Mouse (Mus musculus) neural tube, embryonic 11.5 days (tissue): Measurements from ENCODE around the gene Far1. TPM values are rescaled to one million over a fixed set of nuclear protein-coding genes. Genes with fewer than 3 reads are reported as not detected.

Experiments used
- ATAC-seq: fragments of 200-750 bp; cut with Nextera tagmentation; 2 replicates; pipeline ENCODE4 v1.8.0; 2017; ENCODE audit warnings: moderate number of reproducible peaks, mild to moderate bottlenecking, moderate TSS enrichment, moderate library complexity; ENCODE audit not compliant: insufficient read depth, low FRiP score, low TSS enrichment
- DNase-seq: peaks from one replicate; pipeline ENCODE4 v3.0.0-alpha.2; 2015; ENCODE audit warnings: low spot score
- H3K27ac ChIP-seq: fragments of 300-500 bp; sonication (generic); 2 replicates; pipeline ENCODE4 v1.5.1; 2014; ENCODE audit warnings: low read depth, mild to moderate bottlenecking, low read length
- H3K27me3 ChIP-seq: fragments of 300-500 bp; sonication (generic); 2 replicates; pipeline ENCODE4 v1.6.1; 2014; ENCODE audit warnings: mild to moderate bottlenecking, low read length, mixed read lengths; ENCODE audit not compliant: control insufficient read depth, insufficient read depth
- H3K36me3 ChIP-seq: fragments of 300-500 bp; sonication (generic); 2 replicates; pipeline ENCODE4 v1.6.1; 2014; ENCODE audit warnings: mild to moderate bottlenecking, low read length, moderate library complexity, mixed read lengths; ENCODE audit not compliant: control insufficient read depth, insufficient read depth
- H3K4me1 ChIP-seq: fragments of 300-500 bp; sonication (generic); 2 replicates; pipeline ENCODE4 v1.6.1; 2014; ENCODE audit warnings: low read length, mixed read lengths; ENCODE audit not compliant: control insufficient read depth, insufficient read depth
- H3K4me2 ChIP-seq: fragments of 300-500 bp; sonication (generic); 2 replicates; pipeline ENCODE4 v1.6.1; 2014; ENCODE audit warnings: low read depth, mild to moderate bottlenecking, moderate library complexity
- H3K4me3 ChIP-seq: fragments of 300-500 bp; sonication (generic); 2 replicates; pipeline ENCODE4 v1.5.1; 2014; ENCODE audit warnings: low read depth, low read length
- H3K9ac ChIP-seq: fragments of 300-500 bp; sonication (generic); 2 replicates; pipeline ENCODE4 v1.6.1; 2014; ENCODE audit warnings: mild to moderate bottlenecking, low read length
- H3K9me3 ChIP-seq: fragments of 300-500 bp; sonication (generic); 2 replicates; pipeline ENCODE4 v1.6.1; 2016; ENCODE audit warnings: low read length; ENCODE audit not compliant: control insufficient read depth
- WGBS: fragments of 180-500 bp; shearing (Covaris S2); extraction: QIAGEN DNeasy Blood & Tissue Kit; methylation state at CpG from one replicate; pipeline ENCODE4 v1.1.7; 2014; 5-methylcytosine and 5-hydroxymethylcytosine counted together
- polyA plus RNA-seq: library from polyadenylated mRNA; unstranded; fragments of >200 nt; fragmentation: Nextera tagmentation; extraction: Ambion mirVana; gene quantifications from 2 replicates; pipeline ENCODE4 v1.2.1, GENCODE M21; 2014

Gene Far1
- polyA plus RNA-seq, 1 experiment from 2014 or later = 94.2 TPM

DNA sequence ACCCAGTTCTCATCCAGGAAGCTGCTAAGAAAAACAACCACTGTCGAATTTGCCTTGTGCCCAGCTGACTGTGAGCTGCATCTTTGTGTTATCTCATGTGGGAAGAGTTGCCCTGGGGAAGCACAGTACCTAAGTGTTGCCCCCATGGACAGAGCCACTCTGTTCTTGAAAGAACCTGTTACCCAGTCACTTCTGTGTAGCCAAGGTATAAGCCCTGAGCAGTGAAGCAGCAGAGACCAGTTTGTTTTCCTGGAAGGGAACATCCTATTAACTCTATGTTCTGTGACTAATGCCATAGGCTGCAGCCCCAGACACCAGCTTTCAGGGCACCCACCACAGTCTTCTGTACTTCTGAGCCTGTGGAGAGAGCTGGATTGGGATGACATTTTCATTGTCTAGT, 76.7 kb downstream of the Far1 start:
- Histone ChIP-seq H3K4me2 (no peak overlapping the region), H3K4me1 (no peaks in the 10 kb centered on the region), H3K36me3 (no peaks in the 10 kb centered on the region), H3K27ac (no peak overlapping the region), H3K4me3 (no peak overlapping the region), H3K9me3 (no peaks in the 10 kb centered on the region), H3K27me3 (no peaks in the 10 kb centered on the region), H3K9ac (no peak overlapping the region)
- no peak for DNase-seq
- 56% methylated on average over 1 of the region's 1 CpGs for WGBS
- ATAC-seq = no peak

DNA sequence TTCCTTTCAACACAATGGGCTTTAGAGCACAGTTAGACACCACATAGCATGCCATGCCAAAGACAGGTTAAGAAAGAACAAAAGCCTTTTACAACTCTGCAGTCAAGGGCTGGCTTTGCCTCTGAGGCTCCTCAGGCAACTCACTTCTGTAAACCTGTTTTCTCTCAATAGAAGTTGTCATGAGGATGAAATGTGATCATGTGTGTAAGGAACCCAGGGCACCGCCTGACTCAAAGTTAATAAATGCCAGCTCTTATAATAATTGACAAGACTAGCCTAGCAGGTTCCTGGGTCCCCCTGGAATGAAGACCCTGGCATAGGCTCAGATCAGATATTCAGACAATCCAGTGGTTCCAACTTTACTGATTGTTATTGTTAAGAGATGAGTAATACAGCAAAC, 77.5 kb downstream of the Far1 start:
- no peak overlapping the region for H3K9ac ChIP-seq
- no peaks in the 10 kb centered on the region for H3K27me3 ChIP-seq
- DNase-seq (no peak), ATAC-seq (no peak)
- no peaks in the 10 kb centered on the region for H3K36me3 ChIP-seq
- H3K4me1 ChIP-seq = no peaks in the 10 kb centered on the region
- H3K9me3 ChIP-seq = no peaks in the 10 kb centered on the region
- H3K4me3 ChIP-seq = no peak overlapping the region
- H3K27ac ChIP-seq = no peak overlapping the region
- no peak overlapping the region for H3K4me2 ChIP-seq
- 46% methylated on average over 1 of the region's 1 CpGs for WGBS

DNA sequence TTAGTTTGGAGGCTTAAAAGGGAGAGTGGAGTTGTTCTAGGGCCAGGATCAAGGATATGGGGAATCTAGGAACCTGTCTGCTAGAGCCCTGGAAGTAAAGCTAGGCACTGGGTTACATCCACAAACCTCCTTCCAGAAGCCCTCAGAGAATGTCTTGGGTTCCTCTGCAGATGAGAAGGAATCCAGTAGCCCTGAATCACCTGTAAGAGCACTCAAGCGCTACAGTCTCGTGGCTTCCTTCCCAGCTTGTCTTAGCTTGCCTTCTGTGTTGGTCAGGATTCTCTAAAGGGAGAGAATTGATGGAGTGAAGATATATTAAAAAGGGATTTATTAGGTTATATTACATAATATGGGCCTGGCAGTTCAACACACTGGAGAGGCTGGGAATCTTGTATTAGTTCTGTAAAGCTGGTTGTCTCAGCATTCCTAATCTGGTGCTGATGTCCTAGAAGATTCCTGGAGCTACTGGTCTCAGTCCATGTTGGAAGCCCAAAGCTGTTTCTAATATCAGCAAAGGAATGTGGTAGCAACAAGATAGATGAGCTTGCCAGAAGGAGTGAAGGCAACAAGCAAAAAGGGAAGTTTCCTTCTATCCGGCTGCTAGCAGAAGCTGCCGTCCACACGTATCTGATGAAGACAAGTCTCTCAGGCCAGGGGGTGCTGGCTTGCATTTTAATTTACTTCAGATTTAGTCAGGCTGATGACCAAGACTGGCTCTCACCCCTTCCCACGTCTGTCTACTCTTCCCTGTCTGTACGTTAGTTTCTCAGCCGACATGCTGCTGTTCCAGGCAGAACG, 78.1 kb downstream of the Far1 start:
- Histone ChIP-seq H3K36me3 (no peaks in the 10 kb centered on the region), H3K4me2 (no peak overlapping the region), H3K9me3 (no peaks in the 10 kb centered on the region), H3K27me3 (no peaks in the 10 kb centered on the region), H3K4me3 (no peak overlapping the region), H3K27ac (no peak overlapping the region), H3K9ac (no peak overlapping the region), H3K4me1 (no peaks in the 10 kb centered on the region)
- DNase-seq (no peak), ATAC-seq (no peak)
- 77% methylated on average over 9 of the region's 9 CpGs for WGBS

DNA sequence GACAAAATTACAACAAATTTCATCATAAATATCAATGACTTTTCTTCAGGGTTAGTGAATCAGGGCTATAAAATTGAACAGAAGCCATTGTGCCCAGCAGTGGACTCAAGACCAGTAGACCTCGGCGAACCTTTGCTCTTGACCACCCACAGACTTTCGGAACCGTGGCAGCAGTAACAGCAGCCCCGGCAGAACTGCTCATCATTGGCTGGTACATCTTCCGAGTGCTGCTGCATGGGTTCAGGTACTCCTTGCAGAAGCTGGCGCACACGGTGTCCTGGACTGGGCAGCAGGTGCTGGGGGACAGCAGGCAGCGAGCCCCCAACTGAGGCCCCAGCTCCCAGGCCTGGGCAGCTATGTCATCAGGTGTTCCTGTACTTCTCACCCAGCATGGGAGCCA, 79.1 kb downstream of the Far1 start:
- ATAC-seq (no peak), DNase-seq (no peak)
- H3K9me3 ChIP-seq = no peaks in the 10 kb centered on the region
- no peak overlapping the region for H3K4me3 ChIP-seq
- H3K4me1 ChIP-seq = no peaks in the 10 kb centered on the region
- no peaks in the 10 kb centered on the region for H3K27me3 ChIP-seq
- H3K4me2 ChIP-seq = no peak overlapping the region
- 89% methylated on average over 9 of the region's 9 CpGs for WGBS
- no peaks in the 10 kb centered on the region for H3K36me3 ChIP-seq
- no peak overlapping the region for H3K27ac ChIP-seq
- no peak overlapping the region for H3K9ac ChIP-seq

- no peak for ATAC-seq
Observed at GRCm38 (mm10) chr7:113594363-113594762, 80.7 kb downstream of the Far1 start.

GRCm38 (mm10) chr7:113597231-113597630, 83.6 kb downstream of the Far1 start:
- Histone ChIP-seq H3K4me1 (no peaks in the 10 kb centered on the region), H3K9me3 (no peaks in the 10 kb centered on the region), H3K27ac (no peak overlapping the region), H3K4me2 (no peak overlapping the region), H3K27me3 (no peaks in the 10 kb centered on the region), H3K9ac (no peak overlapping the region), H3K36me3 (no peaks in the 10 kb centered on the region), H3K4me3 (no peak overlapping the region)
- ATAC-seq = no peak
- DNase-seq = no peak

More at GRCm38 (mm10) chr7:113594363-113594762, 80.7 kb downstream of the Far1 start:
- Histone ChIP-seq H3K9me3 (no peaks in the 10 kb centered on the region), H3K4me2 (no peak overlapping the region), H3K27me3 (no peaks in the 10 kb centered on the region), H3K27ac (no peak overlapping the region), H3K36me3 (no peaks in the 10 kb centered on the region), H3K4me3 (no peak overlapping the region), H3K4me1 (no peaks in the 10 kb centered on the region), H3K9ac (no peak overlapping the region)
- 0% methylated on average over 3 of the region's 3 CpGs for WGBS
- DNase-seq = peak; percentile 55

GRCm38 (mm10) chr7:113601803-113602202, 88.2 kb downstream of the Far1 start:
- Histone ChIP-seq H3K4me2 (no peak overlapping the region), H3K4me1 (no peaks in the 10 kb centered on the region), H3K27ac (no peak overlapping the region), H3K4me3 (no peak overlapping the region), H3K36me3 (no peaks in the 10 kb centered on the region), H3K9me3 (no peaks in the 10 kb centered on the region), H3K9ac (no peak overlapping the region), H3K27me3 (no peaks in the 10 kb centered on the region)
- DNase-seq (no peak), ATAC-seq (no peak)
- WGBS = 79% methylated on average over 3 of the region's 3 CpGs

- Histone ChIP-seq H3K27ac (no peak overlapping the region), H3K4me1 (no peaks in the 10 kb centered on the region), H3K4me3 (no peak overlapping the region), H3K27me3 (no peaks in the 10 kb centered on the region), H3K36me3 (no peaks in the 10 kb centered on the region), H3K4me2 (no peak overlapping the region), H3K9me3 (no peaks in the 10 kb centered on the region), H3K9ac (no peak overlapping the region)
- 41% methylated on average over 8 of the region's 9 CpGs for WGBS
- DNase-seq (peak; percentile 33), ATAC-seq (no peak)
Observed at GRCm38 (mm10) chr7:113607928-113608327, 94.3 kb downstream of the Far1 start.

DNA sequence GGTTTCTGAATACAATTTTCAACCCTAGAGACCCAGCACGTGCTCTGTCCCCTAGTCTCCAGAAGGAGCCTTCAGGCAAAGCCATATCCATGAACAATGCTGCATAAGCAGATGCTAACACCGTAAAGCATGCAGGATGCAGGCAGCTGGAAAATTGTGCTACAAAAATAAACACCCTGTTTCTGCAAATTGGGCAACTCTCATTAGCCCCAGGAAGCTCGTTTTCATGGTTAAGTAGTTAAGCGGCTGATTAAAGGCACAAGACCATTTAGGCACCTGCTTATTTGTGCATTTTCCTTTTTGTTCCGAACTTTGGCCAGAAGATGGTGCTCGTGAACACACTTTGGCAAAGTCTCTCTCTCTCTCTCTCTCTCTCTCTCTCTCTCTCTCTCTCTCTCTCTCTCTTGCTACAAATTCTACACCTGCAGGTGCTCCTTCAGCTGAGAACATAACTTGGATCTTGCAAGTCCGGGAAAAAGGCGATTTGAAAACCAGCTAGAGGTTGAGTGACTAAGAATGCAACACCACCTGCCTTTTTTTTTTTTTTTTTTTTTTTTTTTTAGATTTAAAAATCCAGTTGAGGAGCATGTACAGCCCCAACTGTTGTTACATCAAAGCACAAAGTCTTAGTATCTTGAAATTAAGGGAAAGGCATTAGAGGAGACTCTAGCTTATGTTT, 95.5 kb downstream of the Far1 start:
- Histone ChIP-seq H3K27ac (no peak overlapping the region), H3K4me1 (no peaks in the 10 kb centered on the region), H3K9ac (no peak overlapping the region), H3K36me3 (no peaks in the 10 kb centered on the region), H3K4me2 (no peak overlapping the region), H3K4me3 (no peak overlapping the region), H3K9me3 (no peaks in the 10 kb centered on the region), H3K27me3 (no peaks in the 10 kb centered on the region)
- 24% methylated on average over 8 of the region's 8 CpGs for WGBS
- ATAC-seq (no peak), DNase-seq (peak; percentile 61)
